In the genomic region with DNA sequence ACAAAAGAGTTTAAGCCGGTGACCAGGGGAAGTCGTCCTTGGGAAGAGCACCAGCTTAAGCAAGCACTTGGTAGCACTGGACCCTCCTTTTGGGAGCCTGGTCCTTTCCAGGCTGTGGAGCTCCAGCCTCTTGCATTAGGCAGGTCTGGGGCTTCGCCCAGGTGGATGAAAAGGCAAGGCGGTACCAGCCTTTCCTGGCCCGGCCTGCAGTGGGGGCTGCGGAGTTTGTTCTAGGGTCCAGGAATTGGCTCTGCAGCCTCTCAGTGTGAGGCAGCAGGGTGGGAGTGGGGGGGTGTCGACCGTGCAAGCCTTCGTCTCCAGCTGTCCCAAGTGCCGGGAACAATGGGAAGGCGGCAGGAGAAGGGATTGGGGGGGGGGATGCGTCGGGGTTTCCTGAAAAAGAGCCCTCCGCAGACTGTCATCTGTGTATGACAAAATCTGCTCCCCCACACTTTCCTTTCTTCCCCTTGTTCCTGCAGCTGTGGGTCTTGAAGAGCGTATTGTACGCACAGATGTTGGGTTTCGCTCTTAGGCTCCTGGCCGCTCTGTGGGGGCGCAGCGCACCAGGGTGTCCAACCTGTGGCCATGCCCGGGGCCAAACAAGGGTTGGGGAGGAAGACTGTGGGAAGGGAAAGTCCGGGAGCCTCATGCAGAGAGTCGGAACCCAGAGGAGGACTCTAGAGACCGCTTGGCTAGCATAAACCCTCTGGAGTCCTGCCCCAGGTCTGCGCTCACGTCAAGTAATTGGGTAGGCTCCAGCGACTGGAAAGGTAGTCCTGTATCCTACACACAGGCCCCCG, we compare ENCODE assay signal across 7 mouse cellular contexts.
DNase-seq lines count a peak whose midpoint lies in the region; ATAC-seq and TF ChIP-seq lines count a peak whose summit lies in the region.

No protein-coding gene starts in this region.

- peak overlapping the region; percentile 84 for H3K9ac ChIP-seq in forebrain, embryonic 14.5 days (ENCODE audit: low read length)

- ATAC-seq in forebrain, embryonic 14.5 days, result peak; percentile 30; the same call in 1 of the 2 replicates
- no peak for ATAC-seq in granulocyte monocyte progenitor cell, adult 5-6 weeks (replicated peaks; ENCODE audit: poor library complexity, severe bottlenecking)

- WGBS in forebrain, embryonic 14.5 days, result 1% methylated on average over 28 of the region's 28 CpGs
- WGBS in midbrain, embryonic 10.5 days, result 2% methylated on average over 28 of the region's 28 CpGs
- WGBS in cerebellum, adult 2 months, result 11% methylated on average over 28 of the region's 28 CpGs

- no peak for TF ChIP-seq POLR2A in testis, adult 2 months (IDR thresholded peaks at IDR 0.05; ENCODE audit: control insufficient read depth, low read depth, low read length)
- no peak for TF ChIP-seq POLR2A in cerebellum, adult 2 months (IDR thresholded peaks at IDR 0.05; ENCODE audit: borderline replicate concordance, insufficient read depth, low read length)

- peak overlapping the region; percentile 27 for H3K4me3 ChIP-seq in testis, adult 2 months (ENCODE audit: control insufficient read depth, low read depth, low read length)
- peak overlapping the region; percentile 7; the same call in 1 of the 2 replicates for H3K4me3 ChIP-seq in forebrain, embryonic 14.5 days (ENCODE audit: low read depth, low read length)
- H3K4me3 ChIP-seq in midbrain, embryonic 10.5 days, result peak overlapping the region; percentile 94
- no peak overlapping the region for H3K4me3 ChIP-seq in cerebellum, adult 2 months (replicated peaks; ENCODE audit: insufficient read depth, low read depth, low read length)

- H3K4me1 ChIP-seq in testis, adult 2 months (ENCODE audit: control insufficient read depth, insufficient read depth, low read length), result peaks cover 11% of the 10 kb centered on the region
- peaks cover 24% of the 10 kb centered on the region for H3K4me1 ChIP-seq in forebrain, embryonic 14.5 days (ENCODE audit: control insufficient read depth, insufficient read depth, low read length)
- H3K4me1 ChIP-seq in midbrain, embryonic 10.5 days, result peaks cover 68% of the 10 kb centered on the region
- H3K4me1 ChIP-seq in cerebellum, adult 2 months (ENCODE audit: control insufficient read depth, insufficient read depth, low read length), result no peaks in the 10 kb centered on the region; the same call in 1 of the 2 replicates

- peak overlapping the region; percentile 59 for H3K4me2 ChIP-seq in forebrain, embryonic 14.5 days (ENCODE audit: low read length)

- H3K27me3 ChIP-seq in testis, adult 2 months (ENCODE audit: control insufficient read depth, insufficient read depth, low read length), result no peaks in the 10 kb centered on the region
- H3K27me3 ChIP-seq in forebrain, embryonic 14.5 days (replicated peaks; ENCODE audit: control insufficient read depth, insufficient read depth, low read length), result peaks cover 56% of the 10 kb centered on the region
- peaks cover 60% of the 10 kb centered on the region for H3K27me3 ChIP-seq in midbrain, embryonic 10.5 days (ENCODE audit: low read depth, poor library complexity, severe bottlenecking)
- peaks cover 1% of the 10 kb centered on the region; the same call in 1 of the 2 replicates for H3K27me3 ChIP-seq in cerebellum, adult 2 months (ENCODE audit: control insufficient read depth, insufficient read depth, low read length)

- DNase-seq in testis, postnatal 10 days (ENCODE audit: low spot score), result no peak
- DNase-seq in forebrain, embryonic 14.5 days (ENCODE audit: low spot score), result peak; percentile 67
- DNase-seq in midbrain, embryonic 10.5 days (ENCODE audit: low spot score), result peak; percentile 68
- no peak for DNase-seq in thymus, postnatal 4 days
- no peak for DNase-seq in cerebellum, adult 2 months

- H3K36me3 ChIP-seq in testis, adult 2 months (ENCODE audit: control insufficient read depth, insufficient read depth, low read length), result no peaks in the 10 kb centered on the region
- no peaks in the 10 kb centered on the region for H3K36me3 ChIP-seq in forebrain, embryonic 14.5 days (ENCODE audit: control insufficient read depth, insufficient read depth, low read length)
- H3K36me3 ChIP-seq in midbrain, embryonic 10.5 days, result 0 out of 2 replicates have a peak, but pooled peaks cover under 1% of the 10 kb centered on the region

- H3K9me3 ChIP-seq in forebrain, embryonic 14.5 days (replicated peaks; ENCODE audit: control insufficient read depth, low read length), result no peaks in the 10 kb centered on the region
- no peaks in the 10 kb centered on the region for H3K9me3 ChIP-seq in midbrain, embryonic 10.5 days (replicated peaks)

- TF ChIP-seq CTCF in testis, adult 2 months (IDR thresholded peaks at IDR 0.05; ENCODE audit: control insufficient read depth, insufficient read depth, insufficient replicate concordance, low read depth, low read length), result no peak
- TF ChIP-seq CTCF in cerebellum, adult 2 months (IDR thresholded peaks at IDR 0.05; ENCODE audit: borderline replicate concordance, insufficient read depth, low read depth, low read length), result no peak

- no peak overlapping the region for H3K27ac ChIP-seq in testis, adult 2 months (ENCODE audit: control insufficient read depth, insufficient read depth, low read depth, low read length)
- H3K27ac ChIP-seq in forebrain, embryonic 14.5 days (ENCODE audit: low read depth, low read length), result peak overlapping the region; percentile 96
- peak overlapping the region; percentile 98 for H3K27ac ChIP-seq in midbrain, embryonic 10.5 days (replicated peaks)
- no peak overlapping the region for H3K27ac ChIP-seq in cerebellum, adult 2 months (ENCODE audit: insufficient read depth, low read length)

Comparison
In these comparisons a context has a peak if more than half of its experiments do, and no peak if none do; other contexts are left out.
1. H3K27ac ChIP-seq: peak in forebrain, embryonic 14.5 days (single experiment) and midbrain, embryonic 10.5 days (single experiment); none in testis, adult 2 months (single experiment) and cerebellum, adult 2 months (single experiment).
2. DNase-seq: peak in forebrain, embryonic 14.5 days (single experiment) and midbrain, embryonic 10.5 days (single experiment); none in testis, postnatal 10 days (single experiment), thymus, postnatal 4 days (single experiment) and cerebellum, adult 2 months (0 of 2).